Mouse (Mus musculus): Measurements from ENCODE around the gene C5ar1. TPM values are rescaled to one million over a fixed set of nuclear protein-coding genes. Genes with fewer than 3 reads are reported as not detected.

Gene C5ar1
- polyA plus RNA-seq, 1 experiment from 2014 or later = 3.3 TPM

DNA sequence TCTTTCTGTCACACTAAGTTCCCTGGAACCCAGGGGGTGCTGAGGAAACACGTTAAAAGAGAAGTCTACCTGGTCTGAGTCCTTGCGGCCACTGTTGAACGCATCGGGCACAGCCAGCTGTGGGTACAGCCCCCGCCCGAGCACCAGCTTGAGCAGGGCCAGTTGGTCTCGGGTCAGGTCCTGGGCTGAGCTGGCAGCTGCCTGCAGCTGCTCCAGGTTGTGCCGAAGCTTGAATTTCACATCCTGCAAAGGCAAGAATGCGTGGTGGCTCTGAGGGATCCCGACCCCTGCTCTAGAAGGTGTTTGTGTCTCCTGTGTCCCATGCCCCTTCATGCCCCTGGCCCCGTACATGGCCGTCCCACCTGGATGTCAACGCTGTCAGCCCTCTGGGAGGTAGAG is 55.8 kb downstream of the C5ar1 start:
- H3K27me3 ChIP-seq (ENCODE audit: control insufficient read depth, insufficient read depth, low read length) = no peaks in the 10 kb centered on the region

DNA sequence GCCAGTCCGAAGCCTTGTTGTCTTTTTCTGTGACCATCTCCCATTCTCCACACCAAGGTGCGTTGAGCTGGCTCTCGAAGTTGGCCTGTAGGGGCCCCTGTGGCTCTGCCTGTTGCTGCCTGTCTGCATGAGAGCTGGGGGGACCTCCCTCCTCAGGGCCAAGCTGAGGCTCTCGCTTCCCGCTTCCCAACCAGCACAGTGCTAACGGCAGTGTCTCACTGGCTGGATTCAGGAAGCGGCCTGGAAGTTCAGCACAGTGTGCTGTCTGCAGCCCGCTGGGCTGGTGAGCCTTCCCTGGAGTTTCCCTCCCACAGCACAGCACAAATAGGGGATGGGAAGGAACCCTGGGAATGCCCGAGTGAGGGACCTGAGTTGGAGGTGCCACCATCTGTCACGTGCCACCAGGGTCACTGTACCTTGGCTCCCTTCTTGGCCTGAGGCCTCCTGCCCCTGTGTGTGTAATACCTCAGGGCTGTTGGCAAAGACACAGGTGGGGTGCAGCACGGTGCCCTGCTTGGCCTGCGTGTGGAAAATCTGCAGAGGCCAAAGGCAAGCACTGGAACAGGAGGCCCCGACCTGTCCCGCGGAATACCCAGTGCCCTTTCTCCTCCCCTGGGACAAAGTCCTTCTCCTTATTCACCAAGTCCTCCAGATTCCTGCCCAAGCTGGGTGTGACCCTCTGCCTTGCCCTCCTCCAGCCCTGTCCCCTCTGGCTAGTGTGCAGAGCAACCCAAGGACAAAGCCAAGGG is 56.4 kb downstream of the C5ar1 start:
- WGBS = 80% methylated on average over 15 of the region's 15 CpGs
- no peak for ATAC-seq (ENCODE audit: insufficient number of reproducible peaks, insufficient read depth, low FRiP score, low read depth)
- peaks cover 87% of the 10 kb centered on the region for H3K36me3 ChIP-seq (ENCODE audit: control insufficient read depth, insufficient read depth, low read length)
- no peak overlapping the region for H3K9ac ChIP-seq (ENCODE audit: low read length)
- H3K27me3 ChIP-seq (ENCODE audit: control insufficient read depth, insufficient read depth, low read length) = no peaks in the 10 kb centered on the region
- H3K4me1 ChIP-seq (ENCODE audit: control insufficient read depth in 2 of 2, insufficient read depth in 2 of 2, low read length in 2 of 2) = no peaks in the 10 kb centered on the region
- H3K4me2 ChIP-seq (ENCODE audit: low read length) = no peak overlapping the region
- H3K9me3 ChIP-seq (ENCODE audit: control insufficient read depth, low read length) = no peaks in the 10 kb centered on the region
- H3K4me3 ChIP-seq (ENCODE audit: control insufficient read depth in 1 of 2, insufficient read depth in 1 of 2, low read depth in 1 of 2, low read length in 2 of 2) = no peak overlapping the region
- H3K27ac ChIP-seq (replicated peaks in 1 of 2; ENCODE audit: control insufficient read depth in 1 of 2, insufficient read depth in 1 of 2, low read depth in 2 of 2, low read length in 2 of 2) = no peak overlapping the region

More for the DNA sequence above, 55.8 kb downstream of the C5ar1 start:
- Histone ChIP-seq H3K4me3 (ENCODE audit: control insufficient read depth in 1 of 2, insufficient read depth in 1 of 2, low read depth in 1 of 2, low read length in 2 of 2) (no peak overlapping the region), H3K27ac (replicated peaks in 1 of 2; ENCODE audit: control insufficient read depth in 1 of 2, insufficient read depth in 1 of 2, low read depth in 2 of 2, low read length in 2 of 2) (no peak overlapping the region), H3K4me1 (ENCODE audit: control insufficient read depth in 2 of 2, insufficient read depth in 2 of 2, low read length in 2 of 2) (no peaks in the 10 kb centered on the region), H3K9ac (ENCODE audit: low read length) (no peak overlapping the region), H3K9me3 (ENCODE audit: control insufficient read depth, low read length) (no peaks in the 10 kb centered on the region), H3K4me2 (ENCODE audit: low read length) (no peak overlapping the region), H3K36me3 (ENCODE audit: control insufficient read depth, insufficient read depth, low read length) (peaks cover 83% of the 10 kb centered on the region)
- WGBS = 85% methylated on average over 13 of the region's 13 CpGs
- no peak for ATAC-seq (ENCODE audit: insufficient number of reproducible peaks, insufficient read depth, low FRiP score, low read depth)

DNA sequence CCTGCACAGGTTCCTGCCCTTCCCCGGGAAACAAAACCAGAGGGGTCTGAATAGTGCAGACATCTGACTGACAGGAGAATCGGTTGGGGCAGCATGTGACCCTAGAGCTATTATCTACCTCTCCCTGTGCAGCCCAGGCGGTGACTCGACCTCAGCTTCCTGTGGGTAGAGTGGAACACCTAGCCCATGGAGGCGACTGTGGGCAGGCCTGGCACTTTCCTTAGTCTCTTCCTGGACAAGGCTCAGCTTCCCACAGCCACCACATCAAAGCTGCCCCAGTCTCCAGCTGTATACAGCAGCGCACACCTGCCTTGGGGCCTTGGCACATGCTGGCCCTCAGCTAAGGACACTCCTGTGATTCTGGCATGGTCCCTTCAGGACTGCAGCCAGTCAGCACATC is 58.2 kb downstream of the C5ar1 start:
- H3K36me3 ChIP-seq (ENCODE audit: control insufficient read depth, insufficient read depth, low read length) = peaks cover 97% of the 10 kb centered on the region
- no peaks in the 10 kb centered on the region for H3K9me3 ChIP-seq (ENCODE audit: control insufficient read depth, low read length)
- WGBS = 78% methylated on average over 6 of the region's 6 CpGs
- H3K4me2 ChIP-seq (ENCODE audit: low read length) = no peak overlapping the region
- no peak overlapping the region for H3K9ac ChIP-seq (ENCODE audit: low read length)
- no peak for ATAC-seq (ENCODE audit: insufficient number of reproducible peaks, insufficient read depth, low FRiP score, low read depth)
- H3K4me3 ChIP-seq (ENCODE audit: control insufficient read depth in 1 of 2, insufficient read depth in 1 of 2, low read depth in 1 of 2, low read length in 2 of 2) = no peak overlapping the region
- no peaks in the 10 kb centered on the region for H3K4me1 ChIP-seq (ENCODE audit: control insufficient read depth in 2 of 2, insufficient read depth in 2 of 2, low read length in 2 of 2)
- no peaks in the 10 kb centered on the region for H3K27me3 ChIP-seq (ENCODE audit: control insufficient read depth, insufficient read depth, low read length)
- no peak overlapping the region for H3K27ac ChIP-seq (replicated peaks in 1 of 2; ENCODE audit: control insufficient read depth in 1 of 2, insufficient read depth in 1 of 2, low read depth in 2 of 2, low read length in 2 of 2)

DNA sequence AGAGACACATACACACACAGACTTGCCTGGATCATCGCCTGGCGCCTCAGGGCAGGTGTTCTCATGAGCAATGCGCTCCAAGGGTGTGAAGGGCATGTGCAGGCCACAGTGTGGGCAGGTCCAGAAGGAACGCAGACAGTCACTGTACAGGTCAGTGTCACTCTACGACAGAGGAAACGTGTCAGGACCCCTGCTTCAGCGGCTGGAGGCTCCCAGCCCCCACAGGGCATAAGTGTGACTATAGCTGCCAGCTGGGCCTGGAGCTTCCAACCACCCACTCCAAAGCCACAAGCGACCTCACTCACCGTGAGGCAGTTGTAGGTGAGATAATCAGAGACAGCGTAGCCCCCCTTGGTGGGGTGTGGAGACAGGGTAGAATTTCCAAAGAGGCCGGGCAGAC is 60.8 kb downstream of the C5ar1 start:
- H3K9ac ChIP-seq (ENCODE audit: low read length) = no peak overlapping the region
- H3K4me3 ChIP-seq (ENCODE audit: control insufficient read depth in 1 of 2, insufficient read depth in 1 of 2, low read depth in 1 of 2, low read length in 2 of 2) = no peak overlapping the region
- 85% methylated on average over 11 of the region's 11 CpGs for WGBS
- no peaks in the 10 kb centered on the region for H3K4me1 ChIP-seq (ENCODE audit: control insufficient read depth in 2 of 2, insufficient read depth in 2 of 2, low read length in 2 of 2)
- no peaks in the 10 kb centered on the region for H3K9me3 ChIP-seq (ENCODE audit: control insufficient read depth, low read length)
- peaks cover 78% of the 10 kb centered on the region for H3K36me3 ChIP-seq (ENCODE audit: control insufficient read depth, insufficient read depth, low read length)
- no peak overlapping the region for H3K27ac ChIP-seq (replicated peaks in 1 of 2; ENCODE audit: control insufficient read depth in 1 of 2, insufficient read depth in 1 of 2, low read depth in 2 of 2, low read length in 2 of 2)
- no peak overlapping the region for H3K4me2 ChIP-seq (ENCODE audit: low read length)
- no peaks in the 10 kb centered on the region for H3K27me3 ChIP-seq (ENCODE audit: control insufficient read depth, insufficient read depth, low read length)
- ATAC-seq (ENCODE audit: insufficient number of reproducible peaks, insufficient read depth, low FRiP score, low read depth) = no peak

DNA sequence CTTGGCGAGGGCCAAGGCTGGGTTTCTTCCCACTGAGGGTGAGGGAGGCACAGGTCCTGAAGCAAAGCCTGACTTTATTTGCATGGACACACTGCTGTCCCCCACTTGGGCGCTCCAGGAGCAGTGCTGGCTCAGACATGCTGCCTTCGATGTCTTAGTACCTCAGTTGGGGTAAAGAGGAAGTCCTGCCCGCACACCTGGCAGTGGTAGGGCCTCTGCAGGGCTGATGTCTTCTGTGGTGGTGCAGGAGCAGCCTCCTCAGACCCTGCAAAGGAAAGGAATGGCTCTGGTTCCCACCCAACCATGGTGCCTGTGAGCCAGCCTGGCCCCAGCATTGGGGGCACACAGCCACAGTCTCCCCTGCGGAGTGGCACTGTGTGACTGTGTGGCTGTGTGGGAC is 62.2 kb downstream of the C5ar1 start:
- 76% methylated on average over 5 of the region's 5 CpGs for WGBS
- no peaks in the 10 kb centered on the region for H3K9me3 ChIP-seq (ENCODE audit: control insufficient read depth, low read length)
- no peaks in the 10 kb centered on the region for H3K27me3 ChIP-seq (ENCODE audit: control insufficient read depth, insufficient read depth, low read length)
- no peak for ATAC-seq (ENCODE audit: insufficient number of reproducible peaks, insufficient read depth, low FRiP score, low read depth)
- no peak overlapping the region for H3K27ac ChIP-seq (replicated peaks in 1 of 2; ENCODE audit: control insufficient read depth in 1 of 2, insufficient read depth in 1 of 2, low read depth in 2 of 2, low read length in 2 of 2)
- H3K4me2 ChIP-seq (ENCODE audit: low read length) = no peak overlapping the region
- H3K9ac ChIP-seq (ENCODE audit: low read length) = no peak overlapping the region
- H3K4me3 ChIP-seq (ENCODE audit: control insufficient read depth in 1 of 2, insufficient read depth in 1 of 2, low read depth in 1 of 2, low read length in 2 of 2) = no peak overlapping the region
- H3K4me1 ChIP-seq (ENCODE audit: control insufficient read depth in 2 of 2, insufficient read depth in 2 of 2, low read length in 2 of 2) = no peaks in the 10 kb centered on the region
- peaks cover 65% of the 10 kb centered on the region for H3K36me3 ChIP-seq (ENCODE audit: control insufficient read depth, insufficient read depth, low read length)

Other genes with a start within 250 kb of the C5ar1 start
- 5.0 and 5.4 TPM in 2 replicates for gene Bicra, start 211.6 kb downstream of the C5ar1 start, polyA plus RNA-seq (2014; fragmentation: Nextera tagmentation; extraction: Ambion mirVana)
- gene Zfp541, start 197.7 kb downstream of the C5ar1 start, polyA plus RNA-seq (2014; fragmentation: Nextera tagmentation; extraction: Ambion mirVana) = not detected in 2 replicates
- 159 and 161 TPM in 2 replicates for gene Napa, start 161.1 kb downstream of the C5ar1 start, polyA plus RNA-seq (2014; fragmentation: Nextera tagmentation; extraction: Ambion mirVana)
- 31.2 and 32.0 TPM in 2 replicates for gene Kptn, start 139.6 kb downstream of the C5ar1 start, polyA plus RNA-seq (2014; fragmentation: Nextera tagmentation; extraction: Ambion mirVana)
- gene Slc8a2, start 129.7 kb downstream of the C5ar1 start, polyA plus RNA-seq (2014; fragmentation: Nextera tagmentation; extraction: Ambion mirVana) = 0.15 TPM in 2 replicates
- gene Meis3, start 84.5 kb downstream of the C5ar1 start, polyA plus RNA-seq (2014; fragmentation: Nextera tagmentation; extraction: Ambion mirVana) = 15.1 and 15.5 TPM in 2 replicates
- 5.3 and 7.8 TPM in 2 replicates for gene Dhx34, start 37.5 kb downstream of the C5ar1 start, polyA plus RNA-seq (2014; fragmentation: Nextera tagmentation; extraction: Ambion mirVana)
- gene C5ar2, start 15.4 kb downstream of the C5ar1 start, polyA plus RNA-seq (2014; fragmentation: Nextera tagmentation; extraction: Ambion mirVana) = 0.80 and 0.94 TPM in 2 replicates
- 9.9 and 11.7 TPM in 2 replicates for gene Inafm1, start 14.1 kb upstream of the C5ar1 start, polyA plus RNA-seq (2014; fragmentation: Nextera tagmentation; extraction: Ambion mirVana)
- gene Ccdc9, start 27.3 kb upstream of the C5ar1 start, polyA plus RNA-seq (2014; fragmentation: Nextera tagmentation; extraction: Ambion mirVana) = 10.6 and 11.2 TPM in 2 replicates
- 3.8 and 5.2 TPM in 2 replicates for gene Bbc3, start 48.9 kb upstream of the C5ar1 start, polyA plus RNA-seq (2014; fragmentation: Nextera tagmentation; extraction: Ambion mirVana)
- 179 and 183 TPM in 2 replicates for gene Sae1, start 128.3 kb upstream of the C5ar1 start, polyA plus RNA-seq (2014; fragmentation: Nextera tagmentation; extraction: Ambion mirVana)
- gene Zc3h4, start 141.4 kb upstream of the C5ar1 start, polyA plus RNA-seq (2014; fragmentation: Nextera tagmentation; extraction: Ambion mirVana) = 8.6 and 10.6 TPM in 2 replicates
- 87.5 and 96.7 TPM in 2 replicates for gene Tmem160, start 193.2 kb upstream of the C5ar1 start, polyA plus RNA-seq (2014; fragmentation: Nextera tagmentation; extraction: Ambion mirVana)
- 0.20 TPM in 1 of 2 replicates, not detected in the other for gene Npas1, start 218.2 kb upstream of the C5ar1 start, polyA plus RNA-seq (2014; fragmentation: Nextera tagmentation; extraction: Ambion mirVana)

Measured in heart, embryonic 14.5 days (tissue).